Mouse (Mus musculus) intestine, embryonic 16.5 days (tissue): Measurements from ENCODE around the gene Mbnl2. TPM values are rescaled to one million over a fixed set of nuclear protein-coding genes. Genes with fewer than 3 reads are reported as not detected.

Source experiments
- ATAC-seq: fragments of 200-750 bp; cut with Nextera tagmentation; 2 replicates; pipeline ENCODE4 v1.8.0; 2017; ENCODE audit warnings: moderate TSS enrichment, moderate library complexity
- H3K27ac ChIP-seq: fragments of 300-500 bp; sonication (generic); 2 replicates; pipeline ENCODE4 v1.5.1; 2014; ENCODE audit warnings: mild to moderate bottlenecking, low read length
- H3K27me3 ChIP-seq: fragments of 300-500 bp; sonication (generic); replicated peaks from 2 replicates; pipeline ENCODE4 v1.6.1; 2014; ENCODE audit warnings: low read length, control low read depth, mixed read lengths; ENCODE audit not compliant: control insufficient read depth, insufficient read depth
- H3K36me3 ChIP-seq: fragments of 300-500 bp; sonication (generic); 2 replicates; pipeline ENCODE4 v1.6.1; 2014; ENCODE audit warnings: low read length, control low read depth; ENCODE audit not compliant: control insufficient read depth, insufficient read depth
- H3K4me1 ChIP-seq: fragments of 300-500 bp; sonication (generic); 2 replicates; pipeline ENCODE4 v1.6.1; 2014; ENCODE audit warnings: low read length, control low read depth, mixed read lengths; ENCODE audit not compliant: control insufficient read depth, insufficient read depth
- H3K4me2 ChIP-seq: fragments of 300-500 bp; sonication (generic); 2 replicates; pipeline ENCODE4 v1.6.1; 2014; ENCODE audit warnings: low read depth, low read length, control low read depth
- H3K4me3 ChIP-seq: fragments of 300-500 bp; sonication (generic); 2 replicates; pipeline ENCODE4 v1.5.1; 2014; ENCODE audit warnings: mild to moderate bottlenecking, low read length
- H3K9ac ChIP-seq: fragments of 300-500 bp; sonication (generic); 2 replicates; pipeline ENCODE4 v1.6.1; 2014; ENCODE audit warnings: low read depth, low read length
- H3K9me3 ChIP-seq: fragments of 300-500 bp; sonication (generic); 2 replicates; pipeline ENCODE4 v1.6.1; 2016; ENCODE audit warnings: low read length, control low read depth; ENCODE audit not compliant: control insufficient read depth
- WGBS: fragments of 180-500 bp; shearing (Covaris S2); extraction: QIAGEN DNeasy Blood & Tissue Kit; methylation state at CpG from one replicate; pipeline ENCODE4 v1.1.7; 2014; 5-methylcytosine and 5-hydroxymethylcytosine counted together
- polyA plus RNA-seq: library from polyadenylated mRNA; unstranded; fragments of >200 nt; fragmentation: Nextera tagmentation; extraction: Ambion mirVana; gene quantifications from 2 replicates; pipeline ENCODE4 v1.2.1, GENCODE M21; 2015

The Mbnl2 gene
- polyA plus RNA-seq, 1 experiment from 2014 or later, result 114 TPM

GRCm38 (mm10) chr14:120270633-120271032 is 4.8 kb upstream of the Mbnl2 start:
- peak overlapping the region; percentile 88 for H3K27ac ChIP-seq
- H3K36me3 ChIP-seq, result no peaks in the 10 kb centered on the region
- no peak for ATAC-seq
- 60% methylated on average over 4 of the region's 4 CpGs for WGBS
- no peaks in the 10 kb centered on the region for H3K27me3 ChIP-seq
- no peak overlapping the region for H3K4me3 ChIP-seq
- H3K4me1 ChIP-seq, result peaks cover 12% of the 10 kb centered on the region
- no peaks in the 10 kb centered on the region for H3K9me3 ChIP-seq
- no peak overlapping the region for H3K4me2 ChIP-seq
- H3K9ac ChIP-seq, result no peak overlapping the region

GRCm38 (mm10) chr14:120271096-120271495 is 4.4 kb upstream of the Mbnl2 start:
- no peaks in the 10 kb centered on the region for H3K27me3 ChIP-seq
- 60% methylated on average over 8 of the region's 8 CpGs for WGBS
- peak; percentile 77 for ATAC-seq
- peaks cover 12% of the 10 kb centered on the region for H3K4me1 ChIP-seq
- no peaks in the 10 kb centered on the region for H3K36me3 ChIP-seq
- H3K9ac ChIP-seq, result peak overlapping the region; percentile 36; the same call in 1 of the 2 replicates
- no peak overlapping the region; the same call in 1 of the 2 replicates for H3K4me3 ChIP-seq
- no peaks in the 10 kb centered on the region for H3K9me3 ChIP-seq
- peak overlapping the region; percentile 88 for H3K27ac ChIP-seq
- H3K4me2 ChIP-seq, result peak overlapping the region; percentile 24

GRCm38 (mm10) chr14:120273766-120274165 is 1.7 kb upstream of the Mbnl2 start:
- H3K9me3 ChIP-seq, result no peaks in the 10 kb centered on the region
- H3K4me1 ChIP-seq, result peaks cover 17% of the 10 kb centered on the region
- no peak overlapping the region for H3K4me3 ChIP-seq
- H3K27ac ChIP-seq, result no peak overlapping the region
- 49% methylated on average over 5 of the region's 5 CpGs for WGBS
- H3K4me2 ChIP-seq, result no peak overlapping the region
- no peaks in the 10 kb centered on the region for H3K36me3 ChIP-seq
- no peak for ATAC-seq
- H3K27me3 ChIP-seq, result no peaks in the 10 kb centered on the region
- H3K9ac ChIP-seq, result no peak overlapping the region

- Histone ChIP-seq H3K9me3 (no peaks in the 10 kb centered on the region), H3K36me3 (no peaks in the 10 kb centered on the region), H3K27ac (peak overlapping the region; percentile 94), H3K4me1 (peaks cover 26% of the 10 kb centered on the region), H3K4me3 (peak overlapping the region; percentile 72), H3K4me2 (peak overlapping the region; percentile 78), H3K27me3 (no peaks in the 10 kb centered on the region), H3K9ac (peak overlapping the region; percentile 69; the same call in 1 of the 2 replicates)
- no peak for ATAC-seq
- 35% methylated on average over 5 of the region's 5 CpGs for WGBS
Observed at GRCm38 (mm10) chr14:120274746-120275145, 723 bp upstream of the Mbnl2 start.

GRCm38 (mm10) chr14:120276343-120277080 is 1.0 kb downstream of the Mbnl2 start:
- Histone ChIP-seq H3K27ac (peak overlapping the region; percentile 96), H3K4me3 (peak overlapping the region; percentile 72), H3K4me1 (peaks cover 28% of the 10 kb centered on the region), H3K4me2 (peak overlapping the region; percentile 82), H3K36me3 (no peaks in the 10 kb centered on the region), H3K9ac (peak overlapping the region; percentile 80), H3K27me3 (no peaks in the 10 kb centered on the region), H3K9me3 (no peaks in the 10 kb centered on the region)
- no peak for ATAC-seq
- WGBS, result 2% methylated on average over 10 of the region's 10 CpGs

GRCm38 (mm10) chr14:120277081-120277656 is 1.7 kb downstream of the Mbnl2 start:
- Histone ChIP-seq H3K4me1 (peaks cover 28% of the 10 kb centered on the region), H3K36me3 (no peaks in the 10 kb centered on the region), H3K9me3 (no peaks in the 10 kb centered on the region), H3K27ac (peak overlapping the region; percentile 96), H3K27me3 (no peaks in the 10 kb centered on the region), H3K9ac (peak overlapping the region; percentile 80), H3K4me3 (peak overlapping the region; percentile 72), H3K4me2 (peak overlapping the region; percentile 82)
- ATAC-seq, result peak; percentile 21
- 4% methylated on average over 10 of the region's 10 CpGs for WGBS

GRCm38 (mm10) chr14:120278290-120279244 is 3.1 kb downstream of the Mbnl2 start:
- Histone ChIP-seq H3K4me2 (peak overlapping the region; percentile 82), H3K4me3 (peak overlapping the region; percentile 72), H3K9me3 (no peaks in the 10 kb centered on the region), H3K36me3 (no peaks in the 10 kb centered on the region), H3K4me1 (peaks cover 33% of the 10 kb centered on the region), H3K9ac (peak overlapping the region; percentile 80), H3K27me3 (no peaks in the 10 kb centered on the region), H3K27ac (peak overlapping the region; percentile 96)
- 12% methylated on average over 21 of the region's 21 CpGs for WGBS
- ATAC-seq, result peak; percentile 76

- Histone ChIP-seq H3K27ac (peak overlapping the region; percentile 10; the same call in 1 of the 2 replicates), H3K9ac (no peak overlapping the region), H3K9me3 (no peaks in the 10 kb centered on the region), H3K4me3 (no peak overlapping the region), H3K27me3 (no peaks in the 10 kb centered on the region), H3K4me1 (peaks cover 32% of the 10 kb centered on the region), H3K36me3 (no peaks in the 10 kb centered on the region), H3K4me2 (no peak overlapping the region)
- no peak for ATAC-seq
Observed at GRCm38 (mm10) chr14:120280136-120280535, 4.7 kb downstream of the Mbnl2 start.

GRCm38 (mm10) chr14:120283787-120284186 is 8.3 kb downstream of the Mbnl2 start:
- no peak for ATAC-seq
- no peaks in the 10 kb centered on the region for H3K27me3 ChIP-seq
- WGBS, result 69% methylated on average over 8 of the region's 8 CpGs
- no peak overlapping the region for H3K4me2 ChIP-seq
- H3K4me3 ChIP-seq, result no peak overlapping the region
- no peaks in the 10 kb centered on the region; the same call in none of the 2 replicates for H3K36me3 ChIP-seq
- no peak overlapping the region for H3K9ac ChIP-seq
- peaks cover 52% of the 10 kb centered on the region for H3K4me1 ChIP-seq
- H3K27ac ChIP-seq, result no peak overlapping the region
- H3K9me3 ChIP-seq, result no peaks in the 10 kb centered on the region
